Mouse (Mus musculus): ENCODE data around the gene Cldn6.

Cldn6 gene

DNA sequence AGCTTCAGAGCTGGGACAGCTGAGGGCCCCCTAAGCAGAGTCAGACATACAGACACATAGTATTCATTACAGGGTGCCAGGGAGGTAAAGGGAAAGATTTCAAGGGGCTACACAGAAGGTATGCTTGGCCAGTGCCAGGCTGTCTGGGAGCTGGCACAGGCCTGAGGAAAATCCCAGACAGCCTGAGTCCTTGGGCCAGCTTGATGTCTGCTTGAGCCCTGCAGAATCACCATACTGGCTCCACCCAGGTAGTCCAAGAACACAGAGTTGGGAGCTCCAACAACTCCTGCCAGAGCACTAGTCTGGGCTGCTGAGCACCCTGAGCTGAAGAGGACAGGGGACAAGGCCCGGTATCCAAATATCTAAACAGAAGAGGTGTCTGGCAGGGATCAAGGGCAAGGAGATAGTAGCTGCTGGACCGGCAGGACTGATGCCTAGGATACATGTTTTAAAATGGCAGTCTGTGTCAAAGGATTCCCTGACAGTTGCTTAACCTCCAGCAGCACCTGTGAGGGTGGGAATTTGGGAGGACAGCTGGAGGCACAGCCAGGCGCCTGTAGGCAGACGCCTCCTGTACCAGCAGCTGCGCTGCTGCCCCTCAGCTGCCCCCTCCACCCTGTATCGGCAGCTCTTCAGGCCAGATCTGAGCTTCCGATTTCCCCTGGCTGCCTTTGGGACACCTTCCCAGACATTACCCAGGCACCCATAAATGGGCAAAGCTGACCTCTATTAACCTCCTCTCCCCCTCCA lies 43.5 kb downstream of the Cldn6 start, which contains the start of gene 1520401A03Rik:
1520401A03Rik (minus strand) TSS at position 408 of the 750 bp plus-strand sequence.
- no peak for DNase-seq (ENCODE audit: low spot score)

DNA sequence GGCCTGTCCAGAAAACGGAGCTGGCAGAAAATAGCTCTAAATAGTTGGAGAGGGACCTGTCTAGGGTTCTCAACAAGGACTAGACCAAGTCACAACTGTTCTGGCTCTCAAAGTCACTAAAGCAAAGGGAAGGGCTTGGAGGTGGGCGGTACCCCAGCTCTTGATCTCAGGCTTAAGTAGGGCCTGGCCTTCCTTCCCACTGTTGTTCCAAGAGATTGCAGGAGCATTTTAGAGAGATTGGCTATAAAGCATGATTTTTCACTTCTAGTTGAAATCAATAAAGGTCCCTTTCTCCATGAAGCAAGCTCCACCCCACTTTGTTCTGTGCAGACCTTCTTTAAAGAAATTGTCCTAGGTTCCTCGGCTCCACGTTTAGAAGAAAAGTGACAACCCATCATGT lies 46.4 kb downstream of the Cldn6 start:
- no peak for DNase-seq (ENCODE audit: low spot score)

DNA sequence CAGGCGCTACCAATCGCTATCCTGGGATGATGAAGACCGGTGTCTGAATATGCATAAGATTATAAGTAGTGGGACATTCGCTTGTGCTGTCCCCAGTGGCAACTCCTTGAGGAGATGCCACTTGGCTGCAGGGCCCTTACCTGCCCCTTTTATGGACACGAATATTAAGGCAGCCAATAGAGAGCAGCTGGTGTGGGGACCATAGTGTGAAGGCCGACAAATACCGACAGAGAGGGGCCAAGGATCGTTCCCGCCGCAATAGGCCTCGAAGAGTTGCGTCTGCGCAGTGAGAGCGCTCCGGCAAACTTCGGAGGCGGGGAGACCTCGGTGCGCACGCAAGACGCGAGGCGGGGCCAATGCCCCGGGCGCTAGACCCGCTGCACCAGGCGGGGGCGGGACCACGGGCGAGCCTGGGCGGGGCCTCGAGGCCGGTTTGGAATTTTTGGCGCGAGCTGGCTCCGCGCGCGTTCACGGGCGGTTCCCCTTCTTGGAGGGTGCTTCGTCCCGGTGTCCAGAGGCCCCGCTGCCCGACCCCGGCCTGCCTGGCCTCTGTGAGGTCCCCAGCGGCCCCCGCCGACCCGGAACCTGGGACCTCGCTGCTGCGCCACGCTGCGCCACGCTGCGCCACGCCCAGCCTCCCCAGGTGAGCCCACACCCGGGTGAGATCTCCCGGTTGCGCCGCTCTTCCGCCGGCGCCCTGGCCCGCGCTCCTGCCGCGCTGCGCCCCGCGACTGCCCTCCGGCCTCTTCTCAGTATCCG lies 47.1 kb downstream of the Cldn6 start, which contains the start of gene Pkmyt1:
Pkmyt1 (plus strand) TSS at position 338 of the 759 bp plus-strand sequence.
- DNase-seq (ENCODE audit: low spot score) = peak; percentile 93

DNA sequence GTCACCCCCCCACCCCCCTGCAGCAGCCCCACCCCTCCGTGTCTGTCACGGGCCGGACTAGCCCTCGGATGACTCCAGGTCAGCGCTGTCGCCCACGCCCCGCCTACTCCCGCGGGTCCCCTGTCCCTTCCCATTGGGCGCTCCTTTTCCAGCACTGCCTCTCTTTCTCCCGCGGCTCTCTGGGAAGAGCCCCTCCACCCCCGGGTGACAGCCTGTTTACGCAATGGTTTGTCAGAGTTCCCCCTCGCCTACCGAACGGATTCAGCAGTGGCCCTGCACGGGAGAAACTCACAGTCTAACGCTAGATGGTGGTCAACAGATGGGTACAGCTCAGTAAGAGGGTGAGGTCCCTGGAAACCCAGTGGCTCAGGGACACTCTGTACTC lies 47.7 kb downstream of the Cldn6 start:
- DNase-seq (ENCODE audit: low spot score) = no peak

DNA sequence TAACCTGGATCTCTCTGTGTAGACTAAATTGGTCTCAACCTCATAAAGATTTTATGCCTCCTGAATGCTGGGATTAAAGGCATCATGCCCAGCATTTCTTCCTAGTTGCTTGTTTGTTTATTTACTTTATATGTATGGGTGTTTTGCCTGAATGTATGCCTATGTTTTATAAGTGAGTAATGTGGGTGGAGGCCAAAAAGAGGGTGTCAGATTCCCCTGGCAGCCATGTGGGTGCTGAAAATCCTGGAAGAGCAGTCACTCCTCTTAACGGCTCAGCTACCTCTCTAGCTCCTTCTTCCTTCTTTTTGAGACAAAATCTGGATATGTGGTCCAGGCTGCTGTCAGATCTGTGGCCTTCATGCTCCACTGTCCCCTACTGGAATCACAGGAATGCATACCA lies 51.4 kb downstream of the Cldn6 start:
- no peak for DNase-seq (ENCODE audit: low spot score)

Data from ovary, postnatal 14 days (tissue).